Mouse (Mus musculus): ENCODE results near the gene Borcs5. TPM values are rescaled to one million over a fixed set of nuclear protein-coding genes. Genes with fewer than 3 reads are reported as not detected.

Gene Borcs5
- polyA plus RNA-seq, 1 experiment: 4.8 TPM

- Histone ChIP-seq H3K36me3 (ENCODE audit: control insufficient read depth, insufficient read depth, low read length, poor library complexity, severe bottlenecking) (no peaks in the 10 kb centered on the region), H3K4me1 (ENCODE audit: control insufficient read depth, insufficient read depth, low read length) (no peaks in the 10 kb centered on the region), H3K4me3 (ENCODE audit: low read depth, low read length) (no peak overlapping the region), H3K9ac (ENCODE audit: low read depth, poor library complexity, severe bottlenecking) (no peak overlapping the region), H3K27ac (ENCODE audit: insufficient read depth, low read length) (no peak overlapping the region), H3K27me3 (ENCODE audit: control insufficient read depth, insufficient read depth, low read length, poor library complexity, severe bottlenecking) (no peaks in the 10 kb centered on the region), H3K9me3 (replicated peaks; ENCODE audit: control insufficient read depth, insufficient read depth, low read length, poor library complexity, severe bottlenecking) (no peaks in the 10 kb centered on the region)
- no peak for TF ChIP-seq CTCF (IDR thresholded peaks at IDR 0.05; ENCODE audit: low read depth, low read length)
These were observed 37.5 kb upstream of the Borcs5 start for GRCm38 (mm10) chr6:134601766-134602165.

- no peak overlapping the region for H3K4me3 ChIP-seq (ENCODE audit: low read depth, low read length)
- H3K27ac ChIP-seq (ENCODE audit: insufficient read depth, low read length): no peak overlapping the region
- no peaks in the 10 kb centered on the region for H3K4me1 ChIP-seq (ENCODE audit: control insufficient read depth, insufficient read depth, low read length)
- H3K9me3 ChIP-seq (replicated peaks; ENCODE audit: control insufficient read depth, insufficient read depth, low read length, poor library complexity, severe bottlenecking): no peaks in the 10 kb centered on the region
- no peak overlapping the region for H3K9ac ChIP-seq (ENCODE audit: low read depth, poor library complexity, severe bottlenecking)
- TF ChIP-seq EP300 (IDR thresholded peaks at IDR 0.05; ENCODE audit: insufficient read depth, low read depth, low read length): no peak
- no peak for TF ChIP-seq POLR2A (IDR thresholded peaks at IDR 0.05; ENCODE audit: insufficient read depth, low read length)
- TF ChIP-seq CTCF (IDR thresholded peaks at IDR 0.05; ENCODE audit: low read depth, low read length): no peak
- no peaks in the 10 kb centered on the region for H3K36me3 ChIP-seq (ENCODE audit: control insufficient read depth, insufficient read depth, low read length, poor library complexity, severe bottlenecking)
- H3K27me3 ChIP-seq (ENCODE audit: control insufficient read depth, insufficient read depth, low read length, poor library complexity, severe bottlenecking): no peaks in the 10 kb centered on the region
These were observed 36.8 kb upstream of the Borcs5 start for GRCm38 (mm10) chr6:134602371-134603003.

GRCm38 (mm10) chr6:134605196-134605595 lies 34.1 kb upstream of the Borcs5 start:
- H3K27ac ChIP-seq (ENCODE audit: insufficient read depth, low read length): no peak overlapping the region
- H3K4me3 ChIP-seq (ENCODE audit: low read depth, low read length): no peak overlapping the region
- H3K4me1 ChIP-seq (ENCODE audit: control insufficient read depth, insufficient read depth, low read length): no peaks in the 10 kb centered on the region
- no peaks in the 10 kb centered on the region for H3K36me3 ChIP-seq (ENCODE audit: control insufficient read depth, insufficient read depth, low read length, poor library complexity, severe bottlenecking)
- H3K9ac ChIP-seq (ENCODE audit: low read depth, poor library complexity, severe bottlenecking): no peak overlapping the region
- H3K9me3 ChIP-seq (replicated peaks; ENCODE audit: control insufficient read depth, insufficient read depth, low read length, poor library complexity, severe bottlenecking): no peaks in the 10 kb centered on the region
- H3K27me3 ChIP-seq (ENCODE audit: control insufficient read depth, insufficient read depth, low read length, poor library complexity, severe bottlenecking): no peaks in the 10 kb centered on the region
- TF ChIP-seq POLR2A (IDR thresholded peaks at IDR 0.05; ENCODE audit: insufficient read depth, low read length): no peak
- no peak for TF ChIP-seq EP300 (IDR thresholded peaks at IDR 0.05; ENCODE audit: insufficient read depth, low read depth, low read length)
- TF ChIP-seq CTCF (IDR thresholded peaks at IDR 0.05; ENCODE audit: low read depth, low read length): no peak

- Histone ChIP-seq H3K36me3 (ENCODE audit: control insufficient read depth, insufficient read depth, low read length, poor library complexity, severe bottlenecking) (no peaks in the 10 kb centered on the region), H3K9me3 (replicated peaks; ENCODE audit: control insufficient read depth, insufficient read depth, low read length, poor library complexity, severe bottlenecking) (no peaks in the 10 kb centered on the region), H3K4me3 (ENCODE audit: low read depth, low read length) (no peak overlapping the region), H3K27ac (ENCODE audit: insufficient read depth, low read length) (no peak overlapping the region), H3K4me1 (ENCODE audit: control insufficient read depth, insufficient read depth, low read length) (no peaks in the 10 kb centered on the region), H3K9ac (ENCODE audit: low read depth, poor library complexity, severe bottlenecking) (no peak overlapping the region), H3K27me3 (ENCODE audit: control insufficient read depth, insufficient read depth, low read length, poor library complexity, severe bottlenecking) (no peaks in the 10 kb centered on the region)
- TF ChIP-seq CTCF (IDR thresholded peaks at IDR 0.05; ENCODE audit: low read depth, low read length): no peak
- no peak for TF ChIP-seq EP300 (IDR thresholded peaks at IDR 0.05; ENCODE audit: insufficient read depth, low read depth, low read length)
- no peak for TF ChIP-seq POLR2A (IDR thresholded peaks at IDR 0.05; ENCODE audit: insufficient read depth, low read length)
These were observed 32.8 kb upstream of the Borcs5 start for GRCm38 (mm10) chr6:134606540-134606939.

- H3K4me3 ChIP-seq (ENCODE audit: low read depth, low read length): no peak overlapping the region
- H3K27me3 ChIP-seq (ENCODE audit: control insufficient read depth, insufficient read depth, low read length, poor library complexity, severe bottlenecking): no peaks in the 10 kb centered on the region
- TF ChIP-seq POLR2A (IDR thresholded peaks at IDR 0.05; ENCODE audit: insufficient read depth, low read length): no peak
- no peak for TF ChIP-seq EP300 (IDR thresholded peaks at IDR 0.05; ENCODE audit: insufficient read depth, low read depth, low read length)
- TF ChIP-seq CTCF (IDR thresholded peaks at IDR 0.05; ENCODE audit: low read depth, low read length): peak; percentile 18
- H3K9me3 ChIP-seq (replicated peaks; ENCODE audit: control insufficient read depth, insufficient read depth, low read length, poor library complexity, severe bottlenecking): no peaks in the 10 kb centered on the region
- no peaks in the 10 kb centered on the region for H3K4me1 ChIP-seq (ENCODE audit: control insufficient read depth, insufficient read depth, low read length)
- no peak overlapping the region for H3K9ac ChIP-seq (ENCODE audit: low read depth, poor library complexity, severe bottlenecking)
- no peaks in the 10 kb centered on the region for H3K36me3 ChIP-seq (ENCODE audit: control insufficient read depth, insufficient read depth, low read length, poor library complexity, severe bottlenecking)
- no peak overlapping the region for H3K27ac ChIP-seq (ENCODE audit: insufficient read depth, low read length)
These were observed 32.2 kb upstream of the Borcs5 start for GRCm38 (mm10) chr6:134606949-134607746.

- no peaks in the 10 kb centered on the region for H3K36me3 ChIP-seq (ENCODE audit: control insufficient read depth, insufficient read depth, low read length, poor library complexity, severe bottlenecking)
- TF ChIP-seq EP300 (IDR thresholded peaks at IDR 0.05; ENCODE audit: insufficient read depth, low read depth, low read length) (no peak), POLR2A (IDR thresholded peaks at IDR 0.05; ENCODE audit: insufficient read depth, low read length) (no peak), CTCF (IDR thresholded peaks at IDR 0.05; ENCODE audit: low read depth, low read length) (no peak)
- no peak overlapping the region for H3K27ac ChIP-seq (ENCODE audit: insufficient read depth, low read length)
- H3K9me3 ChIP-seq (replicated peaks; ENCODE audit: control insufficient read depth, insufficient read depth, low read length, poor library complexity, severe bottlenecking): no peaks in the 10 kb centered on the region
- H3K4me1 ChIP-seq (ENCODE audit: control insufficient read depth, insufficient read depth, low read length): no peaks in the 10 kb centered on the region
- H3K27me3 ChIP-seq (ENCODE audit: control insufficient read depth, insufficient read depth, low read length, poor library complexity, severe bottlenecking): no peaks in the 10 kb centered on the region
- H3K9ac ChIP-seq (ENCODE audit: low read depth, poor library complexity, severe bottlenecking): no peak overlapping the region
- H3K4me3 ChIP-seq (ENCODE audit: low read depth, low read length): no peak overlapping the region
These were observed 28.9 kb upstream of the Borcs5 start for GRCm38 (mm10) chr6:134610380-134610779.
